Mouse (Mus musculus): Measurements from ENCODE around the gene St8sia2.
"Not testable (repeated sequence)": the region's sequence is repeated elsewhere in the genome, so short reads cannot be mapped to it uniquely, and the experiment has no call there.

St8sia2 gene

DNA sequence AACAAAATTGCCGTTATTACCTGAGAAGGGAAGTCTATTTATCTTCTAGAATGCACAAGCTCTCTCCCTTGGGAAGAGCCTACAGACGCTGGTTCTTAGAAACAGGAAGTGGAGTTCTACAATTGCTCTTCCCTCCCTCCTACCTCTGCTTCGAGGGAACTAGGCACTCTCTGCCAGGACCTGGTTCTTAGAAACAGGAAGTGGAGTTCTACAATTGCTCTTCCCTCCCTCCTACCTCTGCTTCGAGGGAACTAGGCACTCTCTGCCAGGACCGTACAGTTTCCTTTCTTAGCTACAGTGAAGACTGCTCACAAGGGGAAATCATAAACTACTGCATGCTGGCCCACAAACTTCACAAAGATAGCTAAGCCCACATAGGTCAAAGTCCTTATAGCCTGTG is 41.3 kb downstream of the St8sia2 start:
- DNase-seq: not testable (repeated sequence)

DNA sequence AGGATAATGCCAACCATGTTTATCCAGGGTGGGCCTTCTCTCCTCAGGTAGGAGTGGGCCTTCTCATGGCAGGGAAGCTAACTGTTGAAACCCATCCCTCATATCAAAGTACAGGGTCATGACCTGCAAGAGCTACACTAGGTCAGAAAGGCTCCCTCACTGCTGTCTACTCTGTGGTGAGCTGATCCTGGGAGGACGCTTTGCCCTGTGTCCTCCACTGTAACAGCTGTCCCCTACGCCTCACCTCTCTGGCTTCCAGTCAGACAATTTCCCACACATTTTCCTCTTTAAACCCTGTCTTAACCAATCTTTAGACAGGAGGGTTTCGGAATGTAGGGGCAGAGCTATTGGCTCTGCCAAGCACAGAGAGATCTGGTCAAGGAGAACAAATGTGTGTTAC is 48.3 kb downstream of the St8sia2 start:
- no peak for DNase-seq

GRCm38 (mm10) chr7:73962431-73962830 is 51.1 kb downstream of the St8sia2 start:
- no peak for DNase-seq

GRCm38 (mm10) chr7:73954441-73954840 is 59.0 kb downstream of the St8sia2 start:
- DNase-seq: peak; percentile 92

GRCm38 (mm10) chr7:73953131-73953530 is 60.4 kb downstream of the St8sia2 start:
- no peak for DNase-seq

GRCm38 (mm10) chr7:73941640-73942039 is 71.8 kb downstream of the St8sia2 start:
- no peak for DNase-seq

GRCm38 (mm10) chr7:73939236-73939635 is 74.3 kb downstream of the St8sia2 start:
- no peak for DNase-seq

GRCm38 (mm10) chr7:73938046-73938810 is 75.3 kb downstream of the St8sia2 start:
- DNase-seq: no peak

GRCm38 (mm10) chr7:73936119-73936518 is 77.4 kb downstream of the St8sia2 start:
- DNase-seq: no peak

DNA sequence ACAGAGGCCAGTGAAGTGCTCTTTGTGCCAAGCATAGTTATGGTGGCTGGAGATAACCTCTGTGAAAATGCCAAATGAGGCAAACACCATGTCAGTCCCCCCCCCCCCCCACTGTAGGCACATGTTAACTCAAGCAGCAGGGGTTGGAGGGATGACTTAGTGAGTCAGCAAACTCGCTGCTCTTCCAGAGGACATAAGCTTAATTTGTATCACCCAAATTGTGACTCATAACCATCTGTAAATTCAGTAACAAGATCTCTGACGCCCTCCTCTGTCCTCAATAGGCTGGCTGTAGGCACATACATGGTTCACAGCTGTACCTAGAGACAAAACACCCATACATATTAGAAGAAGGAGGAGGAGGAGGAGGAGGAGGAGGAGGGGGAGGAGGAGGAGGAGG is 77.8 kb downstream of the St8sia2 start:
- no peak for DNase-seq

DNA sequence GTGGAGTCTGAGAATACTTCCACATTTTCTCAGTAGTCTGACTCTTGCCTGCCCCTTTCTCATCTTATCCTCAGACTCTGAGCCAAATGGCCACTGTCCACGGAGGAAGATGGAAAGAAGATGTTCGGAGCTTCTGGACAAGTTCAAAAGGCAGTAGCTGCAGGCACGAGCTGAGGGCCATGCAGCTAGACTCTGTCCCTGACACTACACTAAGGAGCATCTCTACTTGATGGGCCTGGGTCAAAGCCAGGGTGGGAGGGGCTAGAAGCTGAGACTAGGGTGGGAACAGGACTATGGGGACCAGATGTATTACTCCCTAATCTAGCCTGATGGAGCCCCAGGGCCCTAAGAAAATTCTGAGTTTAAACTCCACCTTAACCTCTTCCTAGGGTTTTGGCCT is 80.5 kb downstream of the St8sia2 start:
- DNase-seq: no peak

DNA sequence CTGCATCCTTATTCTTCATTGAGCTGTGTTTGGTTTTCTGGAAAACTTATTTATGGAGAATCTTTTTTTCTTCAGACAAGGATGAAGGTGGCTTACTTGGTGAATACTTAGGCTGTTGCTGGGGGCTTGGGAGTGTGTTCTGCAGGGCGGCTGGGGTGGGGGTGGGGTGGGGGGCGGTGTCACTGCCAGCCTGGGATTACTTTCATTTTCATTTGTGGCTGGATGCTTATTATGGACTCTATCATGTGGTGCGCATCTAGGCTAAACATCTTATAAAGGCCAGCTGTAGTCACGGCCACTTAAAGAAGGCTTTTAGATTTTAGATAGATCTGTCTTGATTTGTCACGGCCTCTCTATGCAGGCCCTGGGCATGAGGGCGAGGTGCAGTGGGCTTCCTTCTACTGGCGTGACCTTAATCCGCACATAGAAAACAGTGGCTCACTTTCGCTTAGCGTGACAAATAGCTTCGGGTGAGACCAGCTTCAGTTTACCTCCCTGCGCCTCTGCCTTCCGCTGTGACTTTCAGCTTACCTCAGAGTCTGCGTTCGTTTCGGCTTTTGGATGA is 92.5 kb downstream of the St8sia2 start:
- peak; percentile 77 for DNase-seq

DNA sequence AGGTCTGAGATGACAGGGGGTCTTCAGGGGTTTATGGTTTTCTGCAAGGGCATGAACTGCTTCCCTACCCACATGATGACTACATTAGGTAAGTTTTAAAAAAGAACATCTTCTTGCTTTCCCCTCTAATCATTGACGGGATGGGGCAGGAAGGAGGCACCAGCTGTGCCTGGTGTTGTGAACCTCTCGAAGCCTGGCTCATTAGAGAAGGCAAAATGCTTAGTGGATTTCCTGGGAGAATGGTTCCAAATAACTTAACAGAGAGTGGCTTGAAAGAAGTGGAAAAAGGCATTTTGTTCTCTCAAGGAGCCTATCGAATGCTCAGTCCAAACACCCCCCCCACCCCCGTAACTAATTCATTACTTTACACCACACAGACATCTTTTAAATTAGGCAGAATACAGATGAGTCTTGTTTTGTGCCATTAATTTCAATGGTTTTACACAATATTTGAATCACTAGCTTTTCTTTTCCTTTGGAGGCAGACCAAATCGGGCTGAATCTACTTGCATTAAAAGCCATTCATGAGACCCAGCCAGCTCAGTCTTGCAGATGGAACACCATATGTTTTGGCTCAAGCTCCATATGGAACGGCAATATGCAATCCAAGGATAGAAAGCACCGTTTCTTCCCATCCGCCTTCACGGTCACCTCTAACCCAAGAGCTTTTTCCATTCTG is 95.7 kb downstream of the St8sia2 start:
- peak; percentile 33 for DNase-seq

DNA sequence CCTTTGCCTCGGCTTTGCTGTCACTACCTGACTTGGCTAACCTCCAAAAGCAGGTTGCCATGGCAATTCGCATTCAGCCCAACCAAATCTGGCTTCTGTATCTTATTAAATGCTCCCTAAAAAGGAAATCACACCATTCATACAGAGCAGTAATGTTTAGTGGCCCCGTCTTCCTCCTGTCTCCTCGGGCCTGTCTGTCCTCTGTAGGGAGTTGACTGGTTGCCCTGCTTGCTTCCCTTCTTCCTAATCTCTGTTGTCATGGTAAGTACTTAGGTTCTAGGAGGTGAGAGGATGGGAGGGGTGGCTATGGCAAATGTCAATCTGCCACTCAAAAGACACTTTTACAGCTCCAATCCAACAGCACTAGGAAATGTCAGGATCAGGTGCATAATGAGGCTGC is 101.6 kb downstream of the St8sia2 start:
- DNase-seq: peak; percentile 46

- peak; percentile 56 for DNase-seq
Measured at GRCm38 (mm10) chr7:73910843-73911242, 102.6 kb downstream of the St8sia2 start.

DNA sequence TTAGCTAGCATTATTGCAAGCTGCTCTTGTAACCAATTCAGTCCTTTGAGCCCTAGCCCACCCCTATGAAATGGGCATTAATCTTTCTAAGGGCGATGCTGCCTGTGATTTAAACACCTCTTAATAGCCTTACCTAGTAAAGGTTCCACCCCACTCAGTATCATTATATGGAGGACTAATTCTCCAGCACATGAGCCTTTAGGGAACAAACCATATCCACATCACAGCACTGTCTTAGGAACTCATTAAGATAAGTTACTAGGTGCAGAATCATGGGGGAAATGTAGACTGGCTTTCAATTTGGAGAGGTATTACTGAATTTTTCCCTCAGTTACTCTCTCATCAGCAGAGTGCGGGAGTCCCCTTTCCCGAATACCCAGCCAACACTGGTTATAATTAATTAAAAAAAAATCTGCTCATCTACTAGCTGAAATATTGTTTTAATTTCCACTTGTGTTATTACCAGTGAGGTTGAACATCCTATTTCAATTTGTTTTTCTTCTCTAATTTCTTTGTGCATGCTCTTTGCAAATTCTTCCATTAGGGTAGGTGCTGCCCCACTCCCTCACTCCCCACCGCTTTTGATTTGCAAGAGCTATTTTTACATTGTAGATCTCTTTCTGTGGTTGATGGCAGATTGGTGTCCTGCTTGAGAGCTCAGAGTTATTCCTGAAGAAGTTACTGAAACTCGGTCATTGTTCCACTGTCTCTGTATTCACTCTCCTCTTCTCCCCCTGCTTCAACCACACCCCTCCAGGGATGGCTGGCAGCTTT is 103.9 kb downstream of the St8sia2 start:
- peak; percentile 39 for DNase-seq

DNA sequence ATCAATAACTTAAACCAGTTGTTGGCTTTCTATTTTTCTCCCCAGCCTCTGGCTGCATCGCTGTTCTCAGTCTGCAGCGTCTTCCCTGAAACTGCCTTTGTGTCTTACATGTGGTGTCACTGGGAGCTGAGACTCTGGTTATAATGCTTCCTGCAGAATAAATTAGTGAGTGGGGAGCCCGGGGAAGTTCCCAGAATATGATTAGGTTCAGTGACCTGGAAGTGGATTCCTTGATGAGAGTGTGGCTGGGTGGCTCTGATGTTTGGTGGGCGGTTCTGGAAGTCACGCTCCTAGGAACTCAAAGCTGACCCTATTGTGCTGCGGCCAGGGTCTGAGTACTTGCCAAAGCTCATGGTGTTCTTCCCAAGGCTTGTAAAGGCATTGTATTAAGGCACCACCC is 119.0 kb downstream of the St8sia2 start:
- peak; percentile 55 for DNase-seq

GRCm38 (mm10) chr7:73891830-73892229 is 121.7 kb downstream of the St8sia2 start:
- peak; percentile 70 for DNase-seq

DNA sequence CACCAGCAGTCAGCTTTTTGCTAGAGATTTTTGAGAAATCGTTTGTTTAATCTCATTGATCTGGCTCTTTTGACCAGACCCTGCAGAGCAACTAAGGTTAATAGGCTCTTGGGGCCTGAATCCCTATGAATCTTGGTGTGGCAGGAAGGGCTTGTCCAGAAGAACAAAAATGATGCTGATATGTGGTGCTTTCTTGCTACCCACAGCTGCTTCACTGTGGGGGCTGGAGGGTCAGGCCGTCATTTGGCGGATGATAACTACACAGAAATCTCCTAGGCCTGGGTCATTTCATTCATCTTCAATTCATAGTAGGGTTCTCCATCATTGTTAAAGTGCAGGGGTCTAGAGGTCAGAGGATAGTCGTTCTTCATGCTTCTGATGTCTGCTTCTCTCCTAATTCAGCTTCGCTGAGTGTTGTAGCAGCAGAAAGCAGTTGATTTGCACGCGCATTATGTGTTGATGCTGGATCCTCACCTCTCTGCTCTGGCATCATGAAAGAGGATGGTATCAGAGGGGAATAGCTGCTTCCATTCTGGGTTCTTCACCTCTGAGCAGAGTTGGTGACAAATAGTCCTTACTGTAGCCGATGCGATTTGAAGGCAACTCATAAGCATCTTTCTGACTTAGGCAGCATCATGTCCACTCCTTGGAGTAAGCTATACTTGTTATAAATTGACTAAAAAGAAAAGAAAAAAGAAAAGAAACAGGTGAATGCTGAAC is 122.4 kb downstream of the St8sia2 start:
- DNase-seq: peak; percentile 58

DNA sequence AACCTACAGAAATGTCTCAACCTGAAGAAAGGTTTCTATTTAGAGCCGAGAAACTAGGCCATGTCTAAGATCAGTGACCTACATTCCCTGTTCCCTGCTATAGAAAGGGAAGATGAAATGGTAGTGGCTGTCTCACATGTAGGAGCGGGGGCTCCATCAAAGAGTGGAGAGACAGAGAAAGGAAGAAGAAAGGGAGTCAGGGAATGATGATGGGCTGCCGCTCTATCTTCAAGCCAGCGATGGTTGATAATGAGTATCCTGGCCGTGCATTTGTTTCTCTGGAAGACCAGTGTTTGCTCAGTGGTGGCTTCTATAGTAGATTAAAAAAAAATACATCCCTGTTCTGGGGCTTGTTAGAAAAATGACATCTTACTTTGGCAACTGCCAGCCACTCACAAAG is 123.0 kb downstream of the St8sia2 start:
- peak; percentile 44 for DNase-seq

All from heart, adult 11 months (tissue).